Mouse (Mus musculus): ENCODE data around the gene Llph.

Llph gene

DNA sequence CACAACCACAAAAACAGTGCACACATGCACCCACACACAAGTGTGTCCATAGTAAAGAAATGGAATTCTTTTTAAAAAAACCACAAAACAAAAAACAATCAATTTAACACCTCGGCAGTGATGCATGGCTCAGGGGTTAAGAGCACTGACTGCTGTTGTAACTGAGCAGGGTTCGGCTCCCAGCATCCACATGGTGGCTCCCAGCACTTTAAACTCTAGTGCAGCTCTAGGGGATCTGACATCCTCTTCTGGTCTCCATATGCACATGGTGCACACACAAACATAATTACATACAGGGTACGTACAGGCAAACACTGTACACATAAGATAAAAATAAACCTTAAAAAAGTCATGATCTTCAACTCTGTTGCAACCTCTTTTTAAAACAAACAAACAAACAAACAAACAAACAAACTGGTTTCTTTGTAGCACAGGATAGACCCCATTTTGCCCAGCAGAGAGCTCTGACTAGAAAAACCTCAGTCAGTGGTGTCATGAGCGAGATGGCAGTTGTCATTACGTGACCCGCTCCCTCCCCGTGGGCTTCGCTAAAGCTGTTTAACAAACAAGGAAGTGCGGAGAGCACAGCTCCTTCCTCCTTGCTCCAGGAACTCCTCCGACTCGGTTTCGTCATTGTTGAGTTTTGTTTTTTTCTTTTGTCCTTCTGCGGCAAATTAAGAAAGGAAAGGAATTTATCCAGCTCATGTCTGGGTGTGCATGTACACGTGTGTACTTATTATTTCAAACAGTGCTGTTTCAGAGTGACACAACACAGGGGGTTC lies 7.1 kb upstream of the Llph start:
- no peak for DNase-seq (ENCODE audit: low spot score)

- DNase-seq (ENCODE audit: low spot score) = no peak
These were observed 6.1 kb upstream of the Llph start for GRCm38 (mm10) chr10:120220776-120221175.

DNA sequence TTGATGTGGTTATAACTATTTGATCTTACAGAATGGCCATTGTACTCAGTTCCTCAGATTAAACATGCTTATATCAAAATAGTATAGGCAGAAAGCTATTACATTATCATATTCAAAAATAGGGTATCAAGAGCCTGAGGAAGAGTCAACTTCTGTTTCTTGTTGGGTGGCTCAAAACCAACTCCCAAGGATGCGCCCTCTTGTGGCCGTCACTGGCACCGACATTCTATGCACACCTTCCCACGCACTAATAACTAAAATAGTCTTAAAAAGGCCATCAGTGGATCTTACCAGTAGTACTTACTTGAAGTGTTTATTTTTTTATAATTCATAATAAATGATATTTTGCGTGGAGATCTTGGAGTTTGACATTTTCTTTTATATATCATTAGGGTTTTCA lies 4.8 kb downstream of the Llph start:
- DNase-seq (ENCODE audit: low spot score) = peak; percentile 60

DNA sequence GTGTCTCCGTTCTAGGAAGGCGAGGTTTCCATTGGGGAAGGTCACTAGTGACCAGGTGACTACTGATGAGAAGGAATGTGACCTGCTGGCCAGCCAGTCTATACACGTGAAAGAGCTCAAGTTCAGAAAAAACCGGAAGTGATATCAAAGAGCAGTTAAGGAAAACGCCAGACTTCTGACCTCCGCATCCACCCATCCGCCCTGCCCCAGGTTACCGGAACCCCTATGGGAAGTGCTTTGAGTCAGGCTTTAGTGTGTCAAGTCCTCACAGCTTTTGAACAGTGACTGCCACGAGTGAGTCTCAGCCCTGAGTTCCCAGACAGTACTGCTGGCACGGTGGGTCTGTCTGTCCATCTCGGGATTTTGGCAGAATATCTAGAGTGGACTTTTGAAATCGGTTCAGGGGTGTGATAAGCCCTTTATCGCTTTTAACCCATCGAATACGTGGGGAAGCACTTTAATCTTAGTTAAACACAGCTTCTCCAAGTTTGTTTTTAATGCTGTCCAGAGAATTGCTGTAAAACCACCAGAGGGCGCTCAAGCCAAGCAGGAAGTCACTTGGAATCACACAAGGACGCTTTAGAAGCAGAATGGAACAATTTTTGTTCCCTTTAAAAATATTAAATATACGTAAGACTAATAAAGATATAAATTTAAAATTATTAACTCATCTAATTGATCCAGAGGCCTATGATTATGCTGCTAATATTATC lies 6.9 kb downstream of the Llph start:
- DNase-seq (ENCODE audit: low spot score) = peak; percentile 68

- DNase-seq (ENCODE audit: low spot score) = no peak
These were observed 10.0 kb downstream of the Llph start for GRCm38 (mm10) chr10:120236855-120237254.

GRCm38 (mm10) chr10:120238241-120238640 lies 11.4 kb downstream of the Llph start:
- DNase-seq (ENCODE audit: low spot score) = no peak

DNA sequence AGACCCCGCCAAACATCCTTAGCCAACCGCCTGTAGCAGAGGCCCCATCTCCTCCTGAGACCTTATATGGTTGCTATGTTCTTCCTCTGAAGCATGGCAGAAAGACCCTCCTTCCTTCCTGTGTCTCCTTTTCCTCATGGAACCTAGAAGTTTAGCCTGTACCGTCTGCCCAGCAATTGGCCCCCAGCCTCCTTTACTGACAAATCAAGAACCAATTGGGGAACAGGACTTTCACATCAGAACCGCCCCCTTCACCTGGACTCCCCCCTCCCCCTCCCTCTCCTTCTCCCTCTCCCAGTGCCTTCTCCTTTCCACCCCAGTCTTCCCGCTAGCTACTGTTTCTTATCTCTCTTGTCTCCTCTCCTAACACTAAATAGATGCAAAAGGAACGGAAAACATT lies 12.6 kb downstream of the Llph start:
- DNase-seq (ENCODE audit: low spot score) = no peak

GRCm38 (mm10) chr10:120242421-120242820 lies 15.6 kb downstream of the Llph start:
- no peak for DNase-seq (ENCODE audit: low spot score)

DNA sequence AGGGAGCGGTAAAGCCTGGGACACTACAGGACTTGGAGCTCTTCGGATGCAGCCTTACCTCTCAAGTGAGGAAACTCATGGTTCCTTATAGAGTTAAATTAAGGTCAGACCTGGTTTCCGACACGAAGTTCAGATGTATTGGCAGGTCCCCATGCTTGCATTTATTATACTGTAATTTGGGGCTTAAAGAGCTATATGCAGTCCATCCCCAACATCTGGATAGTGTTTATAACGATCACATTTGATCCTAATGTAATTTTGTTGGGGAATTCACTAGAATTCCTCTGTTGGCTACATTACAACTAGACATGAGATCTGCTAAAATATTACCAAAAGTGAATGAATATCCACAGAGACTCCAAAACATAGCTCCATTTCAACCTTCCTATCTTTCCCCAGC lies 18.8 kb downstream of the Llph start:
- DNase-seq (ENCODE audit: low spot score) = no peak

DNA sequence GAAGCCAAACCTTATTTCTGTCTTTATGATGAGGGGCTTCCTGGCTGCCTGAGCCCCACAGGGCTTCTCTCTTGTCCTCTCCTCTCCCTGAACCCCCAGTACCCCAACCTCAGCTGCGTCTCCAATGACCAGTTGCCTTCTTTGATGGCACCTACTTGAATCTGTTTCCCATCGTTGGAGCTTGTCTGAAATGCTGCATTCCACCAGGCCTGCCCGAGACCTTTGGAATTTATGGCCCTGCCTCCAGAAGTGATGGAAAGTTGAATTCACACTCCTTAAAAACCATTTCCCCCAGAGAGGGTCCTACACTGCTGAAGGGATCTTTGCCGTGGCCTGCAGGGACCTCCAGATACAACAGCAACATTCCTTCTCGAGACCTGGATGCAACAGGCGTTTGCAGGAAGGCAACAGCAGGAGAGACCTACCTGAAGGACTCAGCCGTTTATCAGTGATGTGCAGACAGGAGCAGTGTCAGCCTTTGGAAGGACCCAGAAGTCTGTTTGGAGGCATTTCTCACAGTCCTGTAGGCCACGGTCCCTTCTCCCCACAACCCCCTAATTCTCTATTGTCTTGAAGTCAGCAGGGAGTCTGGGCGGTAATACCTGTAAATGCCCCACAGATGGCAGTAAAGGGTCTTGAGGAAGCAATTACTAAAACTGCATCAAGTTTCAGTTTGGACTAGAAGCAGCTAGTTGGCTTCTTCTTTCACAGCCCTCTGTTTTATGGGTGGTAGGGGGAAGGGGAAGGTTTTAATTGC lies 20.3 kb downstream of the Llph start:
- DNase-seq (ENCODE audit: low spot score) = peak; percentile 72

- no peak for DNase-seq (ENCODE audit: low spot score)
These were observed 24.2 kb downstream of the Llph start for GRCm38 (mm10) chr10:120250911-120251683.

GRCm38 (mm10) chr10:120251791-120252190 lies 24.9 kb downstream of the Llph start:
- DNase-seq (ENCODE audit: low spot score) = no peak

- no peak for DNase-seq (ENCODE audit: low spot score)
These were observed 25.9 kb downstream of the Llph start for GRCm38 (mm10) chr10:120252800-120253199.

- DNase-seq (ENCODE audit: low spot score) = peak; percentile 79
These were observed 30.4 kb downstream of the Llph start for GRCm38 (mm10) chr10:120257231-120257630.

DNA sequence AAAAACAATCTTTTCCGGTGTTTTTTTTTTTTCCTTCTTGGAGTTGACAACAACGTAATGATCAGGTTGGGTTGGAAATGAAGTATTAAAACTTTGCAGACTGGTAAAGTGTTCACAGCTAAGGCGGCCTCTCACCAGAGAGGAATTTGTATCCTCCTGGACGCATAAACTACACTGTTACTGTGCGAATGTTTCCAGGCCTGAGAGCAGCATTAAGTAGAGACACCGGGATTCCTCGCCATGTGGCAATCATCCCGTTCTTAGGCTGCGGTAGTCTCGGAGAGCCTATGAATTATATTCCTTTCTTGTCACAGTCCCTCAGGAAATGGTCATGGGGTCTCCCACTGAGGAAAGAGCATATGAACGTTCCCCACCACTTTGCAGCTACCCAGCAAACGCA lies 40.9 kb downstream of the Llph start:
- DNase-seq (ENCODE audit: low spot score) = no peak

GRCm38 (mm10) chr10:120269946-120270345 lies 43.1 kb downstream of the Llph start:
- DNase-seq (ENCODE audit: low spot score) = no peak

- DNase-seq (ENCODE audit: low spot score) = peak; percentile 24
These were observed 43.9 kb downstream of the Llph start for GRCm38 (mm10) chr10:120270777-120271176.

GRCm38 (mm10) chr10:120271318-120271717 lies 44.4 kb downstream of the Llph start:
- DNase-seq (ENCODE audit: low spot score) = no peak

- DNase-seq (ENCODE audit: low spot score) = no peak
These were observed 45.0 kb downstream of the Llph start for GRCm38 (mm10) chr10:120271879-120272269.

- no peak for DNase-seq (ENCODE audit: low spot score)
These were observed 45.5 kb downstream of the Llph start for GRCm38 (mm10) chr10:120272270-120272883.

DNA sequence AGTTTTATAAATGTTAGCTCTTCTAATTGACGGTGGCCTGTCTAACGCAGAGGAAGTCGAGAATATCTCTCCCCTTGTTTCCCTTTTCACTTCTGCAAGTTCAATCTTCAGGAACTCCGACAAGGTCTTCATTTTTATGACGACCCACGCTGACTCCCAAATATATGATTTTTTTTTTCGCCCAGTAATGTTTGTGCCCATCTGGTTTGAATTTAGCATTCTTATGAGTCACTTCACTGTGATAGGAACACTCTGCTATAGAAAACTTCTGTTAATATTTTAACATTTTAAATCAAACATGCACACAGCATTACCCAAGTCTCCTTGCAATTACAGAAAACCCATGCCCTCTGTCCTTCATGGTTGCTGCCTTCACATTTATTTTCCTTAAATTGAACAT lies 46.5 kb downstream of the Llph start:
- no peak for DNase-seq (ENCODE audit: low spot score)
